Mouse (Mus musculus): ENCODE data around the gene Gm10134.

DNA sequence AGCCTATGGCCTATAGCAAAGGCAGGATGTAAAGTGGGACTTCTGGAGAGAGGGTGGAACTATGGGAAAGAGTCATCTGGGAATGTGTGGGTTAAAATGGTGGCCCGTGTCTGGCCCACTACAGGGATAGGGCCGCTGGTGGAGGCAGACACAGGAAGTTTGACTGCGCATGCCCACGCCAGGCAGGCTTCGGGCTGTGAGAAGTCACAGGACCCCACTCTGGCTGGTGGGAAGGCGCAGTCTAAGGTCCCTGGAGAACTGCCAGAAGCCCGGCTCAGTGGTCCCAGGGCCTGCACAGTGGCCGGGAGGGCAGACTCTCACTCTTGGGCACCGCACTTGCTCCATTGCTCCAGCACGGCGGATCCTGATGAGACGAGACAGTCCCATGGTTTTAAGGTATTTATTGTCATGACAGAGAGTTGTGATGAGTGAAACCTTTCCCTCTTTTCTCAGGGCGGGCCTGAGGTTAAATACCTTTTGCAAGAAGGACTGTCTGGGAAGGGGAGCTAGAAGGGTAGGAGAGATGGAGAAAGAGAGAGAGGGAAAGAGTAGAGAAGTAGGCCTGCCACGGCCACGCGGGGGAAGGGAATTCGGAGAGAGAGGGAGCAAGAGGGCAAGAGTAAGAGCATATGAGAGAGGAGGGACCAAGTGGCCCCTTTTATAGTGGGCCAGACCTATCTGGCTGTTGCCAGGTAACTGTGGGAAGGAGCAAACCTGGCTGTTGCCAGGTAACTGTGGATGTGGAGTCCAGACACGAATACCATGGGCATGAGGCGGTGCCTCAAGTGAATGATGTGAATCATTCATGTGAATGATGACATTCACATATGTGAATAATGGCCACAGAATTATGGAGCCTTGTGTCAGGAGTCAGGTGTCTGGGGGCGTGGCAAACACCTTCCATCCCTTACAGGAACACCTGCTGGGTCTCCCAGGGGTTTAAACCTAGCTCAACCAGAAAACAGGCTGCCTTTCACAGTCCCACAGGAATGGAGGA is 26.4 kb upstream of the Gm10134 start:
- no peak for TF ChIP-seq CTCF (IDR thresholded peaks at IDR 0.05; ENCODE audit: low read depth)
- no peak for TF ChIP-seq EP300 (IDR thresholded peaks at IDR 0.05; ENCODE audit: low read depth)

Data from heart, postnatal 0 days (tissue).